Mouse (Mus musculus) liver, embryonic 15.5 days (tissue): ENCODE measurements at regions not wholly inside any gene's neighbourhood (a gene's known extent, or its start where the extent isn't known, plus 50 kb on each side); places are given as distances from the start of the nearest gene placed in this dataset.
A peak's percentile ranks its signal among the peaks of the same experiment; 100 is the strongest.

Experiments used
- ATAC-seq: fragments of 200-750 bp; cut with Nextera tagmentation; 2 replicates; pipeline ENCODE4 v1.8.0; 2017; ENCODE audit warnings: moderate number of reproducible peaks, mild to moderate bottlenecking, moderate library complexity; ENCODE audit not compliant: insufficient read depth
- H3K27ac ChIP-seq: fragments of 300-500 bp; sonication (generic); replicated peaks from 2 replicates; pipeline ENCODE4 v1.5.1; 2015; ENCODE audit warnings: mild to moderate bottlenecking, inconsistent platforms
- H3K27me3 ChIP-seq: fragments of 300-500 bp; sonication (generic); 2 replicates; pipeline ENCODE4 v1.6.1; 2015; ENCODE audit warnings: mild to moderate bottlenecking, inconsistent platforms
- H3K36me3 ChIP-seq: fragments of 300-500 bp; sonication (generic); replicated peaks from 2 replicates; pipeline ENCODE4 v1.6.1; 2015; ENCODE audit warnings: moderate library complexity, mild to moderate bottlenecking, inconsistent platforms
- H3K4me1 ChIP-seq: fragments of 300-500 bp; sonication (generic); replicated peaks from 2 replicates; pipeline ENCODE4 v1.6.1; 2015; ENCODE audit warnings: inconsistent platforms
- H3K4me2 ChIP-seq: fragments of 300-500 bp; sonication (generic); 2 replicates; pipeline ENCODE4 v1.6.1; 2015; ENCODE audit warnings: moderate library complexity, mild to moderate bottlenecking, inconsistent platforms
- H3K4me3 ChIP-seq: fragments of 300-500 bp; sonication (generic); replicated peaks from 2 replicates; pipeline ENCODE4 v1.5.1; 2015; ENCODE audit warnings: mild to moderate bottlenecking, inconsistent platforms
- H3K9ac ChIP-seq: fragments of 300-500 bp; sonication (generic); 2 replicates; pipeline ENCODE4 v1.6.1; 2015; ENCODE audit warnings: moderate library complexity, mild to moderate bottlenecking, inconsistent platforms
- H3K9me3 ChIP-seq: fragments of 300-500 bp; sonication (generic); replicated peaks from 2 replicates; pipeline ENCODE4 v1.6.1; 2016; ENCODE audit warnings: inconsistent platforms
- whole genome bisulfite sequencing: fragments of 180-500 bp; shearing (Covaris S2); methylation state at CpG from one replicate; pipeline ENCODE4 v1.1.7; 2015; ENCODE audit warnings: mixed read lengths; ENCODE audit not compliant: insufficient replicate concordance; 5-methylcytosine and 5-hydroxymethylcytosine counted together

- no peaks in the 10 kb centered on the region for H3K27me3 ChIP-seq
- H3K4me2 ChIP-seq, result no peak overlapping the region
- no peak overlapping the region for H3K27ac ChIP-seq
- ATAC-seq, result no peak
- H3K9me3 ChIP-seq, result no peaks in the 10 kb centered on the region
- no peak overlapping the region for H3K9ac ChIP-seq
- 61% methylated on average over 17 of the region's 17 CpGs for WGBS
- no peaks in the 10 kb centered on the region for H3K4me1 ChIP-seq
- no peaks in the 10 kb centered on the region for H3K36me3 ChIP-seq
- H3K4me3 ChIP-seq, result no peak overlapping the region
Measured at GRCm38 (mm10) chr10:126748696-126749466, 152.3 kb downstream of the Atp23 start.

GRCm38 (mm10) chr10:126734661-126735060, 166.5 kb downstream of the Atp23 start:
- no peaks in the 10 kb centered on the region for H3K27me3 ChIP-seq
- H3K9ac ChIP-seq, result no peak overlapping the region
- H3K4me3 ChIP-seq, result no peak overlapping the region
- H3K36me3 ChIP-seq, result no peaks in the 10 kb centered on the region
- H3K27ac ChIP-seq, result no peak overlapping the region
- WGBS, result 40% methylated on average over 2 of the region's 2 CpGs
- peak; percentile 65 for ATAC-seq
- H3K4me1 ChIP-seq, result no peaks in the 10 kb centered on the region
- no peaks in the 10 kb centered on the region for H3K9me3 ChIP-seq
- H3K4me2 ChIP-seq, result no peak overlapping the region

DNA sequence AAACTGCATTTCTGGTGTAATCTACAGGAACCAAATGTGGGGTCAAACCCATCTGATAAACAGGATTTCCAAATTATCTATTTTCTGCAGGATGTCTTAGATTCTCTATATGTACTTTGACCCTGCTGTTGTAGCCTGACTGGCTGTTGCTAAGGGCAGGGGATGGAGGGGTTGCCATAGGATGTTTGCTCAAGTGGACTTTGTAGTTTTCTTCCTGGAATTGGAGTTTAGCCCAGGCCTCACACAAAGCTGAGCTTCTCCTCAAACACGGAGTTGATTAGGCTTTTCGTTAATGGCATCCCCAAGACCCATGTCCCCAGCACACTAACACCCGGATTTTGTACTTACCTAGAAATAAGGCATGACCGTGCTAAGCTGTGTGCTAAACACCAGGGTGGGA, 173.3 kb downstream of the Atp23 start:
- Histone ChIP-seq H3K9ac (no peak overlapping the region), H3K4me2 (no peak overlapping the region), H3K4me3 (no peak overlapping the region), H3K4me1 (no peaks in the 10 kb centered on the region), H3K9me3 (no peaks in the 10 kb centered on the region), H3K27ac (no peak overlapping the region), H3K36me3 (no peaks in the 10 kb centered on the region), H3K27me3 (no peaks in the 10 kb centered on the region)
- WGBS, result 61% methylated on average over 4 of the region's 4 CpGs
- peak; percentile 44; the same call in 1 of the 2 replicates for ATAC-seq

DNA sequence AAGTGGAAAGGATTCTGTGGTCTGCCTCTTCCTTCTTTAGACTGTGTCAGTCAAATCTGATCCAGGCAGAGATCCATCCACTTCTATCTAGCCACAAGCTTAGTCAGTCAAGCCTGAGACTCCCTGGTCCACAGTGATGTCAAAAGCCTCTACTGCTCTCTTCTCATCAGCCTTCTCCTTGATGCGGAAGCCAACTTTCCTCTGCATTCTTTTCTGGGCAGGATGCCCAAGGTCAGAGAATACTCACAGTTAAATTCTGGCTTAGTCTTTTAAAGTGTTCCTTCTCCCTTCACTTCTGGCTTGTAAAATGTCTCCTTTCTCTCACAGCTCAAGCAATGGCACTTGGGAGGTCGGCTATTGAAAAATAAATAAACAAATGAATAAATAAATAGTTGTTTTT, 183.2 kb downstream of the Atp23 start:
- no peaks in the 10 kb centered on the region for H3K36me3 ChIP-seq
- 53% methylated on average over 2 of the region's 2 CpGs for WGBS

DNA sequence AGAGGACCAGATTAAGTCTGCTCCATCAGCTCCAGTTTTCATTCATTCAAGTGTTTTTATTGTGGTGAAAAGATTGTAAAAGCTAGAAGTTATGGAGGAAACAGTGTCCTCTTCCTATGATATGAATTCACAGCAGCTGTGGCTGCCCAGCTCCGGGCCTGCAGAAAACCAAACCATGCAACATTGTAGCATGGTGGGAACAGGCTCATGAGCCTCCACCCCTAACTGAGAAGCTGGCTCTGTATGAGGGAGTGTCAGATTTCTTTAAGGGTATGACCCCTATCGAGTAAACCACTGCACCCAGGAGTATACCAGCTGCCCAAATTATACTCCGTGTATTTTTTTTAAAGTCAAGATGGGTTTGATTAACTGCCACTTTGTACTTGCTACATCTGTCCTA, 189.4 kb downstream of the Atp23 start:
- Histone ChIP-seq H3K4me3 (no peak overlapping the region), H3K27me3 (no peaks in the 10 kb centered on the region), H3K36me3 (no peaks in the 10 kb centered on the region), H3K9me3 (no peaks in the 10 kb centered on the region), H3K9ac (no peak overlapping the region), H3K4me2 (no peak overlapping the region), H3K27ac (no peak overlapping the region), H3K4me1 (no peaks in the 10 kb centered on the region)
- WGBS, result 53% methylated on average over 3 of the region's 3 CpGs
- no peak for ATAC-seq

More for the DNA sequence above, 183.2 kb downstream of the Atp23 start:
- Histone ChIP-seq H3K27ac (no peak overlapping the region), H3K4me1 (no peaks in the 10 kb centered on the region), H3K4me3 (no peak overlapping the region), H3K27me3 (no peaks in the 10 kb centered on the region), H3K9me3 (no peaks in the 10 kb centered on the region), H3K4me2 (no peak overlapping the region), H3K9ac (no peak overlapping the region)
- ATAC-seq, result no peak

- Histone ChIP-seq H3K27ac (no peak overlapping the region), H3K27me3 (no peaks in the 10 kb centered on the region), H3K36me3 (no peaks in the 10 kb centered on the region), H3K9me3 (no peaks in the 10 kb centered on the region), H3K9ac (no peak overlapping the region), H3K4me3 (no peak overlapping the region), H3K4me2 (no peak overlapping the region), H3K4me1 (no peaks in the 10 kb centered on the region)
- ATAC-seq, result no peak
- WGBS, result 70% methylated on average over 14 of the region's 14 CpGs
Measured at GRCm38 (mm10) chr10:126709219-126709917, 191.8 kb downstream of the Atp23 start.

DNA sequence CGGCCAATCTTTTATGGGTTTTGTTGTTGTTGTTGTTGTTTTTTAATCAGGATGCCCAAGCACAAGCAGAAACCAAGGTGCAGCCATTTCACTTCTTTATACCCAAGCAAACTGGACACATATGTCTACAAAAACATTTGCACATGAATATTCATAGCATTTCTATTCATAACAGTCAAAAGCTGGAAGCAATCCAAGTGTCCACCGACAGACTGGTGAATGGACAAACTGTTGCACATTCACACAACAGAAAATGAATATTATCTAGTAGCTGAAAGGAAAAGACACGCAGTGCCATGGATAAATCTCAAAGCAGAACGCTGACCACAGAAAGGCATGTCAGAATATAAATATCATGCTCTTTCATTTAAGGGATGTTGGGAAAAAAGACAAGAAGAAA, 192.4 kb downstream of the Atp23 start:
- H3K9me3 ChIP-seq, result no peaks in the 10 kb centered on the region
- ATAC-seq, result no peak
- no peak overlapping the region for H3K4me3 ChIP-seq
- H3K27ac ChIP-seq, result no peak overlapping the region
- H3K27me3 ChIP-seq, result no peaks in the 10 kb centered on the region
- H3K36me3 ChIP-seq, result no peaks in the 10 kb centered on the region
- H3K9ac ChIP-seq, result no peak overlapping the region
- H3K4me1 ChIP-seq, result no peaks in the 10 kb centered on the region
- WGBS, result 60% methylated on average over 4 of the region's 4 CpGs
- H3K4me2 ChIP-seq, result no peak overlapping the region

DNA sequence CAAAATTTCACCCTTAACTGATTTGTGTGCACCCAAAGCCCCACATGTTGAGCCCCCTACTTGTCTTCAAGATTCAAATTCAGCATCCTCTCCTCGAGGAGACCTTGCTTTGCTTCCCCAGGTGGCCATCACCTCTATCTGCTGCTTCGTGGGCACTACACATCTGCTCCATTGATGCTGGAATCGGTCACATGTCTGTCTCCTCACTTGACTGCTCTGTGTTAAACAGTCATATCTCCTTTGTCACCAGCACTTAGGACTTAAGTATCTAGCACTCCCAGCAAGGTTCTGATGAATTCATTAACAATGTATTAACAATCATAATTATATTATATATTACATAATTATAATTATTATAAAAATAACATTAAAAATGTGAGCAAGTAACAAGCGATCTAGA, 192.9 kb downstream of the Atp23 start:
- Histone ChIP-seq H3K9ac (no peak overlapping the region), H3K4me1 (no peaks in the 10 kb centered on the region), H3K27ac (no peak overlapping the region), H3K27me3 (no peaks in the 10 kb centered on the region), H3K4me2 (no peak overlapping the region), H3K36me3 (no peaks in the 10 kb centered on the region), H3K4me3 (no peak overlapping the region), H3K9me3 (no peaks in the 10 kb centered on the region)
- ATAC-seq, result no peak
- 50% methylated on average over 4 of the region's 4 CpGs for WGBS

DNA sequence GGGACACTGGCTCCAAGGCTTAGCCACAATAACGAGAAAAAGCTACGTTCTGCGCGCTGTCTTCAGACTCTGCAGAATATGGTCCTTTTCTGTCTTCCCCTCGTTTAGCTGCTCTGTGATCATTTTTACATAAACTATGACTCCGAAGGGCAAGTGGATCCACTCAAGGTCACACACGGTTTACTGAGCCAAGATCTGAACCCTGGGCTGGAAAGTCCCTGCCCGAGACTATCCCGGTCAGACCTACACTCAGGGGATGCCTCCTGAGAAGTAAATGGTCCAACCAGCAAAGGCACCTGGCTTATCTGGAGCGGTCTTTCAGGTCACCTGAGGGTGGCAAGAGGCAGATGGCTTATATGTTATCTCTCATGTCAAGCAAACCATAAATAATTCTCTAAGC, 204.1 kb downstream of the Atp23 start:
- Histone ChIP-seq H3K36me3 (no peaks in the 10 kb centered on the region), H3K4me1 (no peaks in the 10 kb centered on the region), H3K27me3 (no peaks in the 10 kb centered on the region), H3K9me3 (no peaks in the 10 kb centered on the region), H3K9ac (no peak overlapping the region), H3K4me2 (no peak overlapping the region), H3K27ac (no peak overlapping the region), H3K4me3 (no peak overlapping the region)
- WGBS, result 70% methylated on average over 10 of the region's 10 CpGs
- no peak for ATAC-seq

DNA sequence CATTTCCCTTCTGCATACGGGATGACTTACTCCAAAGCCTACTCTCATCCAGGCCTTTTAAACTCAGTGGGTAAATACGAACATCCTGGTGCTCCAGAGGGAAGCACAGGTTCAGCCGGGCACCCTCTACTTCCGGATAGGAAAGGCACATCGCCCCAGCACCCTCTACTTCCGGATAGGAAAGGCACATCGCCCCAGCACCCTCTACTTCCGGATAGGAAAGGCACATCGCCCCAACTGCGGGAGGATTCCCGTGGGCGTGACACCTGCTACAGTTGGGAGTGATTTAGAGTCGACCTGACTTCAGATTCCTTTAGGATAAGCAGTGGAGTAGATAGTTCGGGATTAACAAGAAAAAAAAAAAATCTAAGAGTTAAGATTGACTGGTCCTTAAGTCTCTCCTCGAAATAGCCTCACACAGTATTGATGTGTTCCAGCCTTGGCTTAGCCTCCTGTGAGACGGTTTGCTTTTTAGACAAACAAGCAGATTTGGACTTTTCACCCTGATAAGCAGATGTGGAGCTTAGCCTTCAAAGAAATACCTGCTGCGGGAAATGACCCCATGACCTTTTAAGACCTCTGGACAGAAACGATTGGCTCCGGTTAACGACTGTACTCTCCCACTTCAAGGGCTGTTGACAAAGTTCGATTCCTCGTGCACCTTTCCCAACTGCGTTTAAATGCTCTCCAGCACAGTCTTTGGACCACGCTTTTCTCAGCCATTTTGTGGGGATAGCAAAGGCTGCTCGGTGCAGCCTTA, 210.1 kb downstream of the Atp23 start:
- Histone ChIP-seq H3K4me3 (no peak overlapping the region), H3K9ac (no peak overlapping the region), H3K27me3 (no peaks in the 10 kb centered on the region), H3K36me3 (no peaks in the 10 kb centered on the region), H3K4me1 (no peaks in the 10 kb centered on the region), H3K4me2 (0 out of 2 replicates have a peak overlapping the region, but pooled peaks have one; percentile 13), H3K27ac (no peak overlapping the region), H3K9me3 (no peaks in the 10 kb centered on the region)
- peak; percentile 73 for ATAC-seq
- 60% methylated on average over 25 of the region's 25 CpGs for WGBS
